7 mouse cellular contexts compared by ENCODE assay signal in genomic region chr1:137900621-137901071, GRCm38 (mm10).
DNase-seq lines count a peak whose midpoint lies in the region; ATAC-seq and TF ChIP-seq lines count a peak whose summit lies in the region.

No protein-coding gene starts in this region.

- H3K4me1 ChIP-seq in heart, embryonic 14.5 days (ENCODE audit: control insufficient read depth in 2 of 2, insufficient read depth in 2 of 2, low read length in 2 of 2) = peaks cover 2 to 19% of the 10 kb centered on the region in 2 experiments
- H3K4me1 ChIP-seq in thymus, adult 2 months (replicated peaks; ENCODE audit: control insufficient read depth, insufficient read depth, low read length) = peaks cover 4% of the 10 kb centered on the region

- 6% methylated on average over 8 of the region's 8 CpGs for WGBS in heart, embryonic 14.5 days
- under 1% methylated on average over 8 of the region's 8 CpGs for WGBS in thymus, adult 2 months

- H3K4me3 ChIP-seq in heart, embryonic 14.5 days (ENCODE audit: control insufficient read depth in 1 of 2, insufficient read depth in 1 of 2, low read depth in 1 of 2, low read length in 2 of 2) = peak overlapping the region; percentile 61 to 84
- H3K4me3 ChIP-seq in thymus, adult 2 months (ENCODE audit: control insufficient read depth, insufficient read depth, low read length) = peak overlapping the region; percentile 78

- TF ChIP-seq CTCF in thymus, adult 2 months (IDR thresholded peaks at IDR 0.05; ENCODE audit: borderline replicate concordance, control insufficient read depth, extremely low read depth, insufficient read depth, low read length, poor library complexity) = no peak

- H3K4me2 ChIP-seq in heart, embryonic 14.5 days (ENCODE audit: low read length) = peak overlapping the region; percentile 72

- DNase-seq in urinary bladder, postnatal 14 days (ENCODE audit: low spot score) = peak; percentile 14
- no peak for DNase-seq in urinary bladder, adult 2 months (ENCODE audit: low spot score)
- peak; percentile 69 for DNase-seq in cerebellum, adult 9-11 months
- DNase-seq in left cerebral cortex, postnatal 25 days (ENCODE audit: low spot score in 2 of 2) = peak; percentile 51 to 73
- DNase-seq in mesoderm, embryonic 11.5 days (ENCODE audit: low read depth, low spot score) = peak; percentile 49
- DNase-seq in thymus, adult 2 months = peak; percentile 57

- H3K36me3 ChIP-seq in heart, embryonic 14.5 days (ENCODE audit: control insufficient read depth, insufficient read depth, low read length) = 0 out of 2 replicates have a peak, but pooled peaks cover 6% of the 10 kb centered on the region
- H3K36me3 ChIP-seq in thymus, adult 2 months (ENCODE audit: control insufficient read depth, insufficient read depth, low read length) = peaks cover 45% of the 10 kb centered on the region

- H3K9me3 ChIP-seq in heart, embryonic 14.5 days (ENCODE audit: control insufficient read depth, low read length) = no peaks in the 10 kb centered on the region

- peak; percentile 8; the same call in 1 of the 2 replicates for ATAC-seq in heart, embryonic 14.5 days (ENCODE audit: insufficient number of reproducible peaks, insufficient read depth, low FRiP score, low read depth)

- H3K9ac ChIP-seq in heart, embryonic 14.5 days (ENCODE audit: low read length) = peak overlapping the region; percentile 97

- intact Hi-C loops in left cerebral cortex, postnatal 25 days (cut with DNase I) = loop anchor here (5.0 kb wide), 1 partner anchor 67 kb away; no protein-coding TSS in a partner anchor

- H3K27ac ChIP-seq in heart, embryonic 14.5 days (replicated peaks in 1 of 2; ENCODE audit: control insufficient read depth in 1 of 2, insufficient read depth in 1 of 2, low read depth in 2 of 2, low read length in 2 of 2) = peak overlapping the region; percentile 95 to 98
- H3K27ac ChIP-seq in thymus, adult 2 months (ENCODE audit: control insufficient read depth, insufficient read depth, low read length) = peak overlapping the region; percentile 99

- H3K27me3 ChIP-seq in heart, embryonic 14.5 days (ENCODE audit: control insufficient read depth, insufficient read depth, low read length) = no peaks in the 10 kb centered on the region
- H3K27me3 ChIP-seq in thymus, adult 2 months (ENCODE audit: control insufficient read depth, insufficient read depth, low read length) = no peaks in the 10 kb centered on the region

- no peak for TF ChIP-seq POLR2A in thymus, adult 2 months (IDR thresholded peaks at IDR 0.05; ENCODE audit: control insufficient read depth, extremely low read depth, insufficient read depth, low read length, poor library complexity)
